Mouse (Mus musculus): ENCODE measurements at regions not wholly inside any gene's neighbourhood (a gene's known extent, or its start where the extent isn't known, plus 50 kb on each side); places are given as distances from the start of the nearest gene placed in this dataset.

DNA sequence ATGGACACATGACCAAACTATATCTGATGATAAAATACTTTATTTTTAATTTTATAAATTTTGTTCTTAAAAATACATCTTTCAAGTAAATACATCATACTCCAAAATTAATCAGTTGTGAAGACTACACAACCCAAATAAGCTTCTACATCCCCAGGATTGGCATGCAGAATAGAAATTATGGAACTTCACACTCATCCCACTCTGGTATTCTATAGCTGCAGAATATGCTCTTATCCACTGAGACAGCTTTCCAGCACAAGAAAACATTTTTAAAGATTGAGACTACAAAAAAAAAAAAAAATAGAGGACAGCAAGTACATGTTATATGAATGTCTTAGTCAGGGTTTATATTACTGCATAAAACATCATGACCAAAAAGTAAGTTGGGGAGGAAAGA is 94.4 kb downstream of the Gm11232 start:
- no peak overlapping the region for H3K27ac ChIP-seq (ENCODE audit: insufficient read depth, low read length)
- H3K4me3 ChIP-seq (ENCODE audit: insufficient read depth, low read length): no peak overlapping the region
- TF ChIP-seq CTCF (IDR thresholded peaks at IDR 0.05; ENCODE audit: extremely low read depth, insufficient read depth, low read length) (no peak), POLR2A (IDR thresholded peaks at IDR 0.05; ENCODE audit: extremely low read depth, insufficient read depth, low read length) (no peak)
- no peaks in the 10 kb centered on the region for H3K4me1 ChIP-seq (ENCODE audit: control insufficient read depth, insufficient read depth, low read length)

DNA sequence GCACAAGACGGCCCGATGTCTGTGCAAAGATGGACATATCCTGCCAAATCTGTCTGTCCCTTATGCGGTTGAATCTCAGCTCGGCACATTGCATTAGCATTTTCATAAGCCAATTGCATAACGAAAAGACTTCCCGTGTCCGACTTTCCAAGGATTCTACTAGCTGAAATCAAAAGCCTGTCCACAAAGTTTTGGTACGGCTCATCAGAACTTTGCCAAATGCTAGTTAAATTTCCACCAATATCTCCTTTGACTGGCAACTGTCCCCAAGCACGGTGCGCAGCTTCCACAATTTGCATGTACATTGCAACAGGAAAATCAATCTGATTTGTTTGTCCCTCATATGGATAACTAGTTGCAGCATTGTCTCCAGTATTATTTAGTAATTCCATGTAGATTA is 117.2 kb downstream of the Gm11232 start:
- Histone ChIP-seq H3K4me3 (ENCODE audit: insufficient read depth, low read length) (no peak overlapping the region), H3K4me1 (ENCODE audit: control insufficient read depth, insufficient read depth, low read length) (no peaks in the 10 kb centered on the region), H3K27ac (ENCODE audit: insufficient read depth, low read length) (no peak overlapping the region)
- TF ChIP-seq CTCF (IDR thresholded peaks at IDR 0.05; ENCODE audit: extremely low read depth, insufficient read depth, low read length) (no peak), POLR2A (IDR thresholded peaks at IDR 0.05; ENCODE audit: extremely low read depth, insufficient read depth, low read length) (no peak)

- no peak for TF ChIP-seq POLR2A (IDR thresholded peaks at IDR 0.05; ENCODE audit: extremely low read depth, insufficient read depth, low read length)
- TF ChIP-seq CTCF (IDR thresholded peaks at IDR 0.05; ENCODE audit: extremely low read depth, insufficient read depth, low read length): no peak
- H3K27ac ChIP-seq (ENCODE audit: insufficient read depth, low read length): no peak overlapping the region
- H3K4me1 ChIP-seq (ENCODE audit: control insufficient read depth, insufficient read depth, low read length): no peaks in the 10 kb centered on the region
- H3K4me3 ChIP-seq (ENCODE audit: insufficient read depth, low read length): no peak overlapping the region
Observed at GRCm38 (mm10) chr4:71627088-71627487, 130.7 kb downstream of the Gm11232 start.

DNA sequence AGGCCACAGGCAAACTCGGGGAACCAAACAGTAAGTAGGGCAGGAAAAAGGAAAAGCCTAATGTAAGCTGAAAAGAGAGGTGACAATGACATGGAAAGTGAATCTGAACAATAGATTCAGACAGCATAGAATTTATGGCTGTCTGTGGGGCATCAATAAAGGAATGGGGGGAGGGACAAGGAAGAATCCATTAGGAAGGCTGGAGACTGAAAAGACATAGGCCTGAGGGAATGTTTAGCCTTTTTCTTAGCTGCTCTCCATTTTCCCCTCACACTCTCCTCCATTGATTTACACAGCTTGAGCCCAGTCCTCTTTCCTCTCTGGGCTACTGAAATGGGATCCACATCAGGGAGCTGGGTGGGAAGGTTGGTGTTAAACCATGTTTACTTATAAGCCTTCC is 131.1 kb downstream of the Gm11232 start:
- H3K4me3 ChIP-seq (ENCODE audit: insufficient read depth, low read length): no peak overlapping the region
- H3K27ac ChIP-seq (ENCODE audit: insufficient read depth, low read length): no peak overlapping the region
- TF ChIP-seq POLR2A (IDR thresholded peaks at IDR 0.05; ENCODE audit: extremely low read depth, insufficient read depth, low read length) (no peak), CTCF (IDR thresholded peaks at IDR 0.05; ENCODE audit: extremely low read depth, insufficient read depth, low read length) (no peak)
- H3K4me1 ChIP-seq (ENCODE audit: control insufficient read depth, insufficient read depth, low read length): no peaks in the 10 kb centered on the region

GRCm38 (mm10) chr4:71624771-71625170 is 133.0 kb downstream of the Gm11232 start:
- Histone ChIP-seq H3K27ac (ENCODE audit: insufficient read depth, low read length) (no peak overlapping the region), H3K4me1 (ENCODE audit: control insufficient read depth, insufficient read depth, low read length) (no peaks in the 10 kb centered on the region), H3K4me3 (ENCODE audit: insufficient read depth, low read length) (no peak overlapping the region)
- no peak for TF ChIP-seq POLR2A (IDR thresholded peaks at IDR 0.05; ENCODE audit: extremely low read depth, insufficient read depth, low read length)
- no peak for TF ChIP-seq CTCF (IDR thresholded peaks at IDR 0.05; ENCODE audit: extremely low read depth, insufficient read depth, low read length)

GRCm38 (mm10) chr4:71613720-71614119 is 144.0 kb downstream of the Gm11232 start:
- Histone ChIP-seq H3K4me3 (ENCODE audit: insufficient read depth, low read length) (no peak overlapping the region), H3K27ac (ENCODE audit: insufficient read depth, low read length) (no peak overlapping the region), H3K4me1 (ENCODE audit: control insufficient read depth, insufficient read depth, low read length) (no peaks in the 10 kb centered on the region)
- TF ChIP-seq POLR2A (IDR thresholded peaks at IDR 0.05; ENCODE audit: extremely low read depth, insufficient read depth, low read length) (no peak), CTCF (IDR thresholded peaks at IDR 0.05; ENCODE audit: extremely low read depth, insufficient read depth, low read length) (no peak)

DNA sequence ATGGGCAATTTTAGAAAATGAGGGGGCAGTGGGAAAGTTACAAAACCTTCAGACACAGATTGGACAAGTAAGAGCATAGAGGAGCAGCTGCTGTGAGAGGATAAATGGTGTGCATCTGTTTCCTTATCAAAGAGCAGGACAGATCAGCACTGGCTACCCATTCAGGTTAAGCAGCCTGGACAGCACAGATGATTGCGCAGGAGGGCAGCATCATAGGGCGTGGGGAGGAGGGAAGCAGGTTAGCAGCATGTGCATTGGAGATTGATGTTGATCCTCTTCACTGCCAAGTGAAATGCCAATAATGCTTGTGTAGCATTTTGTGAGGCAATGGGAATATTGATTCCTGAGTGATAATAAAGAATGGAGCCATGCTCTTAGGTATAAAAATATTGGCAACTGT is 171.9 kb downstream of the Gm11232 start:
- Histone ChIP-seq H3K27ac (ENCODE audit: insufficient read depth, low read length) (no peak overlapping the region), H3K4me3 (ENCODE audit: insufficient read depth, low read length) (no peak overlapping the region), H3K4me1 (ENCODE audit: control insufficient read depth, insufficient read depth, low read length) (peaks cover 2% of the 10 kb centered on the region; the same call in 1 of the 2 replicates)
- no peak for TF ChIP-seq POLR2A (IDR thresholded peaks at IDR 0.05; ENCODE audit: extremely low read depth, insufficient read depth, low read length)

DNA sequence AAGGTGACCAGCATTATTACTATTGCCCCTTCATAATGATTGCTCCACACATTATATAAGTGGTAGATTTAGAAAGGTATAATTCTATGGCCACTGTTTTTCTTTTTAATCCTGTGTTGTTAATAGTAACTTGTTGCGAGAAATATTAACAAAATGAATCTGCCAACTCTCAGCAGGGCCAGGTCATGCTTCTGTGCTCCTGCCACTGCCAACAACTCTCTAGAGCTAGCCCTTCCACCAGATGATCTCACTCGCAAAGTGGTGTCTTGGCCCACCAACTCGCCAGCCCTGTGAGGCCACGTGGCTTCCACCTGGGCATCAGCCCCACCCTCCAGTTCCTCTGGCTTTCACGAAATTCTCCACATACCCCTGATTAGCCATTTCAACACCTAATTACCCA is 197.1 kb downstream of the Gm11232 start:
- no peak overlapping the region for H3K27ac ChIP-seq (ENCODE audit: insufficient read depth, low read length)
- TF ChIP-seq CTCF (IDR thresholded peaks at IDR 0.05; ENCODE audit: extremely low read depth, insufficient read depth, low read length): no peak
- no peak for TF ChIP-seq POLR2A (IDR thresholded peaks at IDR 0.05; ENCODE audit: extremely low read depth, insufficient read depth, low read length)
- H3K4me1 ChIP-seq (ENCODE audit: control insufficient read depth, insufficient read depth, low read length): no peaks in the 10 kb centered on the region

GRCm38 (mm10) chr4:71539200-71539599 is 218.6 kb downstream of the Gm11232 start:
- Histone ChIP-seq H3K27ac (ENCODE audit: insufficient read depth, low read length) (no peak overlapping the region), H3K4me3 (ENCODE audit: insufficient read depth, low read length) (no peak overlapping the region), H3K4me1 (ENCODE audit: control insufficient read depth, insufficient read depth, low read length) (no peaks in the 10 kb centered on the region)
- TF ChIP-seq CTCF (IDR thresholded peaks at IDR 0.05; ENCODE audit: extremely low read depth, insufficient read depth, low read length): no peak
- no peak for TF ChIP-seq POLR2A (IDR thresholded peaks at IDR 0.05; ENCODE audit: extremely low read depth, insufficient read depth, low read length)

More for the DNA sequence above, 197.1 kb downstream of the Gm11232 start:
- no peak overlapping the region for H3K4me3 ChIP-seq (ENCODE audit: insufficient read depth, low read length)

GRCm38 (mm10) chr4:71537971-71538370 is 219.8 kb downstream of the Gm11232 start:
- no peak for TF ChIP-seq CTCF (IDR thresholded peaks at IDR 0.05; ENCODE audit: extremely low read depth, insufficient read depth, low read length)
- TF ChIP-seq POLR2A (IDR thresholded peaks at IDR 0.05; ENCODE audit: extremely low read depth, insufficient read depth, low read length): no peak
- Histone ChIP-seq H3K4me3 (ENCODE audit: insufficient read depth, low read length) (no peak overlapping the region), H3K27ac (ENCODE audit: insufficient read depth, low read length) (no peak overlapping the region), H3K4me1 (ENCODE audit: control insufficient read depth, insufficient read depth, low read length) (no peaks in the 10 kb centered on the region)
